Comparison of ENCODE assay signal across 8 mouse cellular contexts in genomic region chr11:103361396-103362053, GRCm38 (mm10). TPM values are rescaled to one million over a fixed set of nuclear protein-coding genes. Genes with fewer than 3 reads are reported as not detected.
A peak's percentile ranks its signal among the peaks of the same experiment; 100 is the strongest.
DNase-seq lines count a peak whose midpoint lies in the region; ATAC-seq lines count a peak whose summit lies in the region.

No protein-coding gene starts in this region.

- ATAC-seq in megakaryocyte, adult 5-6 weeks (ENCODE audit: poor library complexity, severe bottlenecking), result peak; percentile 39

- peak; percentile 41 for DNase-seq in retina, postnatal 1 day
- DNase-seq in retina, embryonic 14.5 days (ENCODE audit: low spot score), result no peak
- DNase-seq in fat pad, adult 2 months (ENCODE audit: extremely low read depth, low read depth, low spot score), result peak; percentile 76
- DNase-seq in kidney, postnatal 10 days, result peak; percentile 64
- DNase-seq in cerebellum, postnatal 10 days, result no peak
- no peak for DNase-seq in thymus, adult 18-20 months
- DNase-seq in urinary bladder, adult 2 months (ENCODE audit: low spot score), result no peak

RNA-seq across cellular contexts. Expression of gene Arhgap27, which starts 2.0 kb away (rescaled TPM):
- total RNA-seq in megakaryocyte, adult 5-6 weeks (2015), result 20.1 and 20.5 TPM in 2 replicates
- 20.1 and 21.9 TPM in 2 replicates for total RNA-seq in megakaryocyte, adult 5-6 weeks (2017)
- 22.3 and 23.4 TPM in 2 replicates for polyA plus RNA-seq in urinary bladder, adult 2 months (2012; rRNA removed)

RNA-seq across cellular contexts. Expression of gene Plekhm1, which starts 51.0 kb away (rescaled TPM):
- 28.4 and 29.4 TPM in 2 replicates for total RNA-seq in megakaryocyte, adult 5-6 weeks (2015)
- 8.3 and 12.7 TPM in 2 replicates for total RNA-seq in megakaryocyte, adult 5-6 weeks (2017)
- polyA plus RNA-seq in urinary bladder, adult 2 months (2012; rRNA removed), result 15.7 and 16.6 TPM in 2 replicates

Comparison
In these comparisons a context has a peak if more than half of its experiments do, and no peak if none do; other contexts are left out.
1. DNase-seq: peak in retina, postnatal 1 day (single experiment), fat pad, adult 2 months (single experiment) and kidney, postnatal 10 days (single experiment); none in retina, embryonic 14.5 days (single experiment), cerebellum, postnatal 10 days (0 of 2), thymus, adult 18-20 months (0 of 2) and urinary bladder, adult 2 months (single experiment).